Comparison of ENCODE assay signal across 8 mouse cellular contexts in the genomic region with DNA sequence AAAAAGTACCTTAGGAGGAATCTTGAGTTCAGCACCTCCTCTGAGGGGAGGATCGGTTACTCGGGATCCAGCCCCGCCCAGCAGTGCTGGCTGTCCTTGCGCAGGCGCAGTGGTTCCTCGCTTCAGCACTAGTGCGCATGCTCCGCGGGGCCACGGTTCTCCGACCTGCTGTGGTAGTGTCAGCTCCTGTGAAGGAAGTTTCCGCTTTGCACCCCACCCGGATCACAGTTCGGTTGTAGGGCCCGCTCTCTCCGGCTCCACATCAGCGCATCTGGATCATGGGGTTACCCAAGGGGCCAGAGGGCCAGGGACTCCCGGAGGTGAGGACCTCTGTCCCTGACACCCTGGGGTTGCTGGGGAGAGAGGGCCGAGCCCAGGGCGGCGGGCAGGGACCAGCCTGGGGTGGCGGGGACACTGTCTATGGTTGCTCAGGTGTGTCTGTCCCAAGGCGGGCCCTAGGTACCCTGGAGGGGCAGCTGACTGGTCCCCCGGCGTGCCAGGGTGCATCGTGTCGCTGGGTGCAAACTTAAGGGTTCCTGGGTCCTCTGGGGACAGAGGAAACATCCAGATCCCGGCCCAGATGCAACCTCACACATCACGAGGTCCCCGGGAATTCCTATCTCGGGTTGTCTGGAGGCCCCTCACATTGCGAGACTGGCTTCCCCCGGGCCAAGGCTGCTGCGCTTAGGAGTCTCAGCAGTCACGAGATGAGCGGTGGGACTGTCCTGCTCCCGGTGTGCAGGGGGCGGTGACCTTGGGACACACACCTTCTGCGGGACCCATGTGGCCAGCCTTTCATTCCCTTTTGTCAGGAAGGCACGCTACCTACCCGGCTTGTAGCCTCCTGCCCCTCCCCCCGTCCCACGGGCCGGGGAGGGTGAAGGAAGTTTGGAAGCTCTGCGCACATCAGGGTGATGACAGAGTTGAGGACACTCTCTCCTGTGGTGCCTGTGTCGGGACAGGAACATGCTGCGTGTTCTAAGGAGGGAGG. TPM values are rescaled to one million over a fixed set of nuclear protein-coding genes. Genes with fewer than 3 reads are reported as not detected.
DNase-seq lines count a peak whose midpoint lies in the region; ATAC-seq and TF ChIP-seq lines count a peak whose summit lies in the region.

A gene (plus strand): TSS at position 112 of the 991 bp plus-strand sequence.

- TF ChIP-seq RAD21 in CH12.LX (IDR thresholded peaks at IDR 0.05; ENCODE audit: low read depth, low read length): no peak

- peaks cover 17% of the 10 kb centered on the region; the same call in 1 of the 2 replicates for H3K79me2 ChIP-seq in CH12.LX (replicated peaks; ENCODE audit: control insufficient read depth, extremely low read depth, insufficient read depth, poor library complexity, severe bottlenecking)

- peaks cover 6 to 43% of the 10 kb centered on the region in 2 experiments for H3K4me1 ChIP-seq in CH12.LX (ENCODE audit: control insufficient read depth in 1 of 2, insufficient read depth in 2 of 2)
- H3K4me1 ChIP-seq in forebrain, embryonic 11.5 days (replicated peaks; ENCODE audit: control insufficient read depth, insufficient read depth, low read length): peaks cover 2% of the 10 kb centered on the region; the same call in 1 of the 2 replicates
- H3K4me1 ChIP-seq in heart, embryonic 16.5 days (ENCODE audit: control insufficient read depth, insufficient read depth, low read length): peaks cover 9% of the 10 kb centered on the region
- H3K4me1 ChIP-seq in liver, embryonic 15.5 days (replicated peaks): peaks cover 25% of the 10 kb centered on the region
- H3K4me1 ChIP-seq in neural tube, embryonic 12.5 days: peaks cover 7% of the 10 kb centered on the region; the same call in 1 of the 2 replicates

- peak; percentile 95 for DNase-seq in CH12.LX (ENCODE audit: extremely low read depth)
- peak; percentile 91 for DNase-seq in c-Kit-positive CD71-positive TER-119-negative erythroid progenitor cells, embryonic 14.5 days (ENCODE audit: low read depth)
- peak; percentile 99 for DNase-seq in forebrain, embryonic 11.5 days (ENCODE audit: low spot score)
- peak; percentile 98 to 100 for DNase-seq in kidney, postnatal 36 days
- peak; percentile 77 for DNase-seq in telencephalon, adult 2 months (ENCODE audit: low read depth, low spot score)

- peak within 1 kb of the TSS; percentile 77 for H3K4me2 ChIP-seq in CH12.LX (ENCODE audit: insufficient read depth, low read depth, poor library complexity, severe bottlenecking)
- peak within 1 kb of the TSS; percentile 68 for H3K4me2 ChIP-seq in forebrain, embryonic 11.5 days (ENCODE audit: low read depth, low read length, severe bottlenecking)
- H3K4me2 ChIP-seq in heart, embryonic 16.5 days (ENCODE audit: low read depth, low read length): peak within 1 kb of the TSS; percentile 96
- H3K4me2 ChIP-seq in liver, embryonic 15.5 days: peak within 1 kb of the TSS; percentile 96
- H3K4me2 ChIP-seq in neural tube, embryonic 12.5 days (replicated peaks): peak within 1 kb of the TSS; percentile 98

- under 1% methylated on average over 47 of the region's 47 CpGs for WGBS in forebrain, embryonic 11.5 days
- WGBS in heart, embryonic 16.5 days: under 1% methylated on average over 47 of the region's 47 CpGs
- WGBS in liver, embryonic 15.5 days (ENCODE audit: insufficient replicate concordance): under 1% methylated on average over 47 of the region's 47 CpGs
- under 1% methylated on average over 47 of the region's 47 CpGs for WGBS in neural tube, embryonic 12.5 days

- in situ Hi-C loops in CH12.LX (cut with MboI; ENCODE audit: low pct_ligation_motif_present, low pct_unique_long_range_greater_than_20kb, low sequenced_read_pairs): no loop called here

- TF ChIP-seq POLR2A in CH12.LX (IDR thresholded peaks at IDR 0.05; ENCODE audit: low read depth, low read length): peak; percentile 81

- TF ChIP-seq EP300 in CH12.LX (IDR thresholded peaks at IDR 0.05; ENCODE audit: low read length): no peak

- 0 out of 2 replicates have a peak within 1 kb of the TSS, but pooled peaks have one; percentile 28 for H3K27ac ChIP-seq in CH12.LX (ENCODE audit: insufficient read depth, low read depth)
- no peak within 1 kb of the TSS for H3K27ac ChIP-seq in forebrain, embryonic 11.5 days (ENCODE audit: low read depth, low read length)
- H3K27ac ChIP-seq in heart, embryonic 16.5 days (ENCODE audit: low read length): peak within 1 kb of the TSS; percentile 68; the same call in 1 of the 2 replicates
- H3K27ac ChIP-seq in liver, embryonic 15.5 days (replicated peaks): peak within 1 kb of the TSS; percentile 75
- H3K27ac ChIP-seq in neural tube, embryonic 12.5 days: no peak within 1 kb of the TSS

- H3K36me3 ChIP-seq in CH12.LX (replicated peaks in 1 of 2; ENCODE audit: control insufficient read depth in 1 of 2, insufficient read depth in 1 of 2, low read length in 1 of 2): peaks cover 8 to 21% of the 10 kb centered on the region in 2 experiments
- no peaks in the 10 kb centered on the region for H3K36me3 ChIP-seq in forebrain, embryonic 11.5 days (ENCODE audit: control insufficient read depth, insufficient read depth, low read length)
- H3K36me3 ChIP-seq in heart, embryonic 16.5 days (ENCODE audit: control insufficient read depth, insufficient read depth): peaks cover 7% of the 10 kb centered on the region; the same call in 1 of the 2 replicates
- peaks cover 9% of the 10 kb centered on the region; the same call in 1 of the 2 replicates for H3K36me3 ChIP-seq in liver, embryonic 15.5 days (replicated peaks)
- peaks cover 6% of the 10 kb centered on the region for H3K36me3 ChIP-seq in neural tube, embryonic 12.5 days

- peak within 1 kb of the TSS; percentile 88 to 96 (median 94) for H3K4me3 ChIP-seq in CH12.LX (replicated peaks in 1 of 3; ENCODE audit: low read depth in 2 of 3, low read length in 2 of 3, poor library complexity in 1 of 3)
- peak within 1 kb of the TSS; percentile 74 for H3K4me3 ChIP-seq in forebrain, embryonic 11.5 days (ENCODE audit: low read depth, low read length)
- peak within 1 kb of the TSS; percentile 92 for H3K4me3 ChIP-seq in heart, embryonic 16.5 days (ENCODE audit: low read length)
- H3K4me3 ChIP-seq in liver, embryonic 15.5 days (replicated peaks): peak within 1 kb of the TSS; percentile 75
- peak within 1 kb of the TSS; percentile 79 for H3K4me3 ChIP-seq in neural tube, embryonic 12.5 days

- ATAC-seq in forebrain, embryonic 11.5 days (replicated peaks; ENCODE audit: low FRiP score): peak; percentile 94
- ATAC-seq in heart, embryonic 16.5 days (replicated peaks; ENCODE audit: extremely low read depth, insufficient read depth, low FRiP score): peak; percentile 93
- peak; percentile 89 for ATAC-seq in liver, embryonic 15.5 days (ENCODE audit: insufficient read depth)
- peak; percentile 93 for ATAC-seq in neural tube, embryonic 12.5 days (ENCODE audit: low FRiP score, low read depth)

- no peak for TF ChIP-seq CTCF in CH12.LX (conservative IDR thresholded peaks at IDR 0.05 in 1 of 2, IDR thresholded peaks at IDR 0.05 in 1 of 2; ENCODE audit: low read depth in 2 of 2, low read length in 2 of 2)

- peak within 1 kb of the TSS; percentile 92 for H3K9ac ChIP-seq in CH12.LX (ENCODE audit: insufficient read depth, low read depth)
- peak within 1 kb of the TSS; percentile 75 for H3K9ac ChIP-seq in forebrain, embryonic 11.5 days (ENCODE audit: low read length)
- H3K9ac ChIP-seq in heart, embryonic 16.5 days (ENCODE audit: low read length): peak within 1 kb of the TSS; percentile 96
- peak within 1 kb of the TSS; percentile 79 for H3K9ac ChIP-seq in liver, embryonic 15.5 days
- peak within 1 kb of the TSS; percentile 83 for H3K9ac ChIP-seq in neural tube, embryonic 12.5 days

- no peaks in the 10 kb centered on the region for H3K9me3 ChIP-seq in CH12.LX (replicated peaks; ENCODE audit: low read length)
- no peaks in the 10 kb centered on the region for H3K9me3 ChIP-seq in forebrain, embryonic 11.5 days (ENCODE audit: control insufficient read depth, low read length)
- no peaks in the 10 kb centered on the region for H3K9me3 ChIP-seq in heart, embryonic 16.5 days (replicated peaks; ENCODE audit: control insufficient read depth, low read length)
- H3K9me3 ChIP-seq in liver, embryonic 15.5 days (replicated peaks): no peaks in the 10 kb centered on the region
- H3K9me3 ChIP-seq in neural tube, embryonic 12.5 days: no peaks in the 10 kb centered on the region

- H3K27me3 ChIP-seq in CH12.LX (replicated peaks): no peaks in the 10 kb centered on the region
- no peaks in the 10 kb centered on the region for H3K27me3 ChIP-seq in forebrain, embryonic 11.5 days (ENCODE audit: control insufficient read depth, insufficient read depth, low read length)
- no peaks in the 10 kb centered on the region for H3K27me3 ChIP-seq in heart, embryonic 16.5 days (ENCODE audit: control insufficient read depth, insufficient read depth, low read length)
- no peaks in the 10 kb centered on the region for H3K27me3 ChIP-seq in liver, embryonic 15.5 days
- no peaks in the 10 kb centered on the region for H3K27me3 ChIP-seq in neural tube, embryonic 12.5 days (replicated peaks)

- dilution Hi-C loops in CH12.LX (cut with MboI; ENCODE audit: extremely low pct_ligation_motif_present, extremely low pct_unique_long_range_greater_than_20kb, low sequenced_read_pairs): no loop called here

TF ChIP-seq in CH12.LX, 34 proteins besides CTCF, POLR2A, EP300 and RAD21 (continues in another document):
- TF ChIP-seq BHLHE40 (IDR thresholded peaks at IDR 0.05; ENCODE audit: low read depth, low read length): peak; percentile 75
- TF ChIP-seq HCFC1 (IDR thresholded peaks at IDR 0.05; ENCODE audit: low read depth, low read length): peak; percentile 53
- no peak for TF ChIP-seq PAX5 (IDR thresholded peaks at IDR 0.05; ENCODE audit: low read length)
- TF ChIP-seq NELFE (IDR thresholded peaks at IDR 0.05; ENCODE audit: low read depth, low read length): peak; percentile 97
- TF ChIP-seq TCF12 (IDR thresholded peaks at IDR 0.05; ENCODE audit: low read depth, low read length): peak; percentile 71
- peak; percentile 21; the same call in 1 of the 2 replicates for TF ChIP-seq ELF1 (IDR thresholded peaks at IDR 0.05; ENCODE audit: low read depth, low read length)
- peak; percentile 72 for TF ChIP-seq TBP (conservative IDR thresholded peaks at IDR 0.05; ENCODE audit: low read depth, low read length)
- TF ChIP-seq CHD2 (IDR thresholded peaks at IDR 0.05; ENCODE audit: low read length): peak; percentile 46
- TF ChIP-seq MYC (IDR thresholded peaks at IDR 0.05; ENCODE audit: low read depth, low read length): 0 out of 2 replicates have a peak, but pooled peaks have one; percentile 3
- peak; percentile 84 for TF ChIP-seq MXI1 (IDR thresholded peaks at IDR 0.05; ENCODE audit: low read depth, low read length)

RNA-seq across cellular contexts. Expression of the gene that starts here (rescaled TPM):
- total RNA-seq in CH12.LX (2012; rRNA removed) (21.0 and 21.2 TPM in 2 replicates), CH12.LX (2014; rRNA removed) (23.7 and 25.0 TPM in 2 replicates)
- 34.0 and 37.2 TPM in 2 replicates for polyA plus RNA-seq in CH12.LX (2012; ENCODE audit: insufficient read length, low read depth)
- 10.5 and 10.7 TPM in 2 replicates for polyA plus RNA-seq in forebrain, embryonic 11.5 days (2014; fragmentation: Nextera tagmentation; extraction: Ambion mirVana)
- polyA plus RNA-seq in heart, embryonic 16.5 days (2015; fragmentation: Nextera tagmentation; extraction: Ambion mirVana): 8.0 and 8.8 TPM in 2 replicates
- 2.5 and 3.0 TPM in 2 replicates for polyA plus RNA-seq in liver, embryonic 15.5 days (2015; fragmentation: Nextera tagmentation; extraction: Ambion mirVana)
- polyA plus RNA-seq in neural tube, embryonic 12.5 days (2016; fragmentation: Nextera tagmentation; extraction: Ambion mirVana): 12.0 and 12.2 TPM in 2 replicates

Comparison
In these comparisons a context has a peak if more than half of its experiments do, and no peak if none do; other contexts are left out.
1. H3K27ac ChIP-seq: peak in CH12.LX (single experiment), heart, embryonic 16.5 days (single experiment) and liver, embryonic 15.5 days (single experiment); none in forebrain, embryonic 11.5 days (single experiment) and neural tube, embryonic 12.5 days (single experiment).
2. Peak in every context shown above with its lines, with median percentiles within 50 percentile points of each other: DNase-seq, H3K4me2 ChIP-seq, H3K4me3 ChIP-seq, H3K9ac ChIP-seq and ATAC-seq.